Mouse (Mus musculus) liver (tissue): Measurements from ENCODE around the gene Tex19.1.

Experiments
- DNase-seq: peaks from one replicate; pipeline ENCODE4 v3.0.0-alpha.2; 2020; ENCODE audit warnings: mixed read lengths

The Tex19.1 gene

DNA sequence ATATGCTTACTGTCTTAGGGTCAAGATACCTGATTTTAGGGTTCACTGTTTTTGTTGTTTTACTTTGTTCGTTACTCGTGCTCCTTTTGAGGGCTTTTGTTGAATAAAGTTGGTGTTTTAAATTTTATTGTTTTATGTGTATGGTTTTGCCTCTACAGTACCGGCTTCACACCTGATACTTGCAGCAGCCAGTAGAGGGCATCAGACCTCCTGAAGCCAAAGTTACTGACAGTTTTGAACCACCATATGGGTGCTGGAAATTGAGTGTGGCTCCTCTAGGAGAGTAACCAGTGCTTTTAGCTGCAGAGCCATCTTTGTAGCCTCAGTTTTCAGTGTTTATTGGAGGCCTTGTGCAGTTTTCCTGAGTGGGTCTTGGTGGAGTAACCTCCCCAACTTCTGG lies 2.2 kb downstream of the Tex19.1 start:
- no peak for DNase-seq

DNA sequence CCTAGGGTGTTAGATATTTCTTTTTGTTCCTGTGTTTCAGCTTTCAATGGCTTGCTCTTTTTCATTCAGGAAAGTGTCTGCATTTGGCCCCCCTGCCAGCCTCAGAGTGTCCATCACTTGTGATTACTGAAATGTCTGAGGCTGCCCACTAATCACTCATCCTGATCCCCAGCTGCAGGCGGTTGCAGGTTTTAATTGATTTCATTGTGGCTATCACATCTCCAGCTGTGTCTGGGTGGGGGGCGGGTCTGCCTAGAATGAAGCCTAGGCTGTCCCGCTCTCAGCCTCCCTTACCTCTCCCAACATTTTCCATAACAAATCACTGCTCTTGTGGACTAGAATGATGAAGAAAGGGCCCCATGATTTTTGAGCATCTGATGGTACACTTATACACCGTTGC lies 8.3 kb downstream of the Tex19.1 start:
- DNase-seq: no peak

DNA sequence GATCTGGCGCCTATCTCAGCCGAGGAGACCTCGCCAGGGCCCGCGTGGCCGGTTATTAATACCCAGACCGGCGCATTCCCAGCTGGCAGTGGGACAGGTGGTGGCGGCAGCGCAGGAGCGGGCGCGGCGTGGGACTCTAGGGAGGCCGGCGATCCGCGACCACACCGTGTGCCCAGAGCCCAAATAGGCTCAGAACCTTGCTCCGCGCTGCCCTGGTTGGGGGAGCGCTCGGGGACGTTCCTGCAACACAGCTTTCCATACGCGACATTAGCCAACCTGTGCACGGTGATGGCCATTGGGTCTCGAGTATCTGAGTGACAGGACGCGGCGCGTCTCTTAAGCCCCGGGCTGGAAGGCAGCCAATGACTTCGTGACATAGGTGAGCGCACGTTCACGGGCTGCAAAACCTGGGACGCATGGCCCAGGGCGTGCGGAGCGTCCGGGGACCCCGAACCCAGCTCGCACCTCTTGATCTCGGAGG lies 10.5 kb downstream of the Tex19.1 start:
- DNase-seq: no peak

- no peak for DNase-seq
Measured at GRCm38 (mm10) chr11:121159971-121160370, 14.0 kb downstream of the Tex19.1 start, which contains the start of gene Uts2r. TSS of gene Uts2r (plus strand) at chr11:121160271.

DNA sequence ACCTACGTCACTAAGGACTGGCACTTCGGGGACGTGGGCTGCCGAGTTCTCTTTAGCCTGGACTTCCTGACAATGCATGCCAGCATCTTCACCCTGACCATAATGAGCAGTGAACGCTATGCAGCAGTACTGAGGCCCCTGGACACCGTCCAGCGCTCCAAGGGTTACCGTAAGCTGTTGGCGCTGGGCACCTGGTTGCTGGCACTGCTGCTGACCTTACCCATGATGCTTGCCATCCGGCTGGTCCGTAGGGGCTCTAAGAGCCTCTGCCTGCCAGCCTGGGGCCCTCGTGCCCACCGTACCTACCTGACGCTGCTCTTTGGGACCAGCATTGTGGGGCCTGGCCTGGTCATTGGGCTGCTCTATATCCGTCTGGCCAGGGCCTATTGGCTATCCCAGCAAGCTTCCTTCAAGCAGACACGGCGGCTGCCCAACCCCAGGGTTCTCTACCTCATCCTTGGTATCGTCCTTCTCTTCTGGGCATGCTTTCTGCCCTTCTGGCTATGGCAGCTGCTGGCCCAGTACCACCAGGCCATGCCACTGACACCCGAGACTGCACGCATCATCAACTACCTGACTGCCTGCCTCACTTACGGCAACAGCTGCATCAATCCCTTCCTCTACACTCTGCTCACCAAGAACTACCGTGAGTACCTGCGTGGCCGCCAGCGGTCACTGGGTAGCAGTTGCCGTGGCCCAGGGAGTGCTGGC lies 14.8 kb downstream of the Tex19.1 start:
- DNase-seq: no peak

GRCm38 (mm10) chr11:121163751-121164150 lies 17.8 kb downstream of the Tex19.1 start:
- no peak for DNase-seq

DNA sequence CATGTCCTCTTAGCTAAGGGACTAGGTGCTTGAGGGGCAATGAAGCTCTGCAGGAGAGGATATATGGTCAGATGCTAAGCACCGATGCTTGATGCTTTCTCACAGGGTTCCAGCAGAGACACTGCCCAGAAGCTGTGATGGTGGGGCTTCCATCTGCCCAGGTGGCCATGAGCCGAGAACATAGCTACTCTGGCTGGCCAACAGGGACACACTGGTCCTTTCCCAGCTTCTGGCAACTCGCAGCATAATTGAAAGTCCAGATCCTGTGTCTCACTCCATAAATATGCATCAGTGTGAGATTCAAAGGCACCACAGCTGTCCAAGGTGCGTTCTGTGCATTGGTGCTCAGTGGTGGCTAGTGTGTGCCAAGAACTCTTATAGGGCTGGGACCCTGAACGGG lies 27.3 kb downstream of the Tex19.1 start:
- DNase-seq: no peak

GRCm38 (mm10) chr11:121174234-121174633 lies 28.3 kb downstream of the Tex19.1 start:
- DNase-seq: no peak

DNA sequence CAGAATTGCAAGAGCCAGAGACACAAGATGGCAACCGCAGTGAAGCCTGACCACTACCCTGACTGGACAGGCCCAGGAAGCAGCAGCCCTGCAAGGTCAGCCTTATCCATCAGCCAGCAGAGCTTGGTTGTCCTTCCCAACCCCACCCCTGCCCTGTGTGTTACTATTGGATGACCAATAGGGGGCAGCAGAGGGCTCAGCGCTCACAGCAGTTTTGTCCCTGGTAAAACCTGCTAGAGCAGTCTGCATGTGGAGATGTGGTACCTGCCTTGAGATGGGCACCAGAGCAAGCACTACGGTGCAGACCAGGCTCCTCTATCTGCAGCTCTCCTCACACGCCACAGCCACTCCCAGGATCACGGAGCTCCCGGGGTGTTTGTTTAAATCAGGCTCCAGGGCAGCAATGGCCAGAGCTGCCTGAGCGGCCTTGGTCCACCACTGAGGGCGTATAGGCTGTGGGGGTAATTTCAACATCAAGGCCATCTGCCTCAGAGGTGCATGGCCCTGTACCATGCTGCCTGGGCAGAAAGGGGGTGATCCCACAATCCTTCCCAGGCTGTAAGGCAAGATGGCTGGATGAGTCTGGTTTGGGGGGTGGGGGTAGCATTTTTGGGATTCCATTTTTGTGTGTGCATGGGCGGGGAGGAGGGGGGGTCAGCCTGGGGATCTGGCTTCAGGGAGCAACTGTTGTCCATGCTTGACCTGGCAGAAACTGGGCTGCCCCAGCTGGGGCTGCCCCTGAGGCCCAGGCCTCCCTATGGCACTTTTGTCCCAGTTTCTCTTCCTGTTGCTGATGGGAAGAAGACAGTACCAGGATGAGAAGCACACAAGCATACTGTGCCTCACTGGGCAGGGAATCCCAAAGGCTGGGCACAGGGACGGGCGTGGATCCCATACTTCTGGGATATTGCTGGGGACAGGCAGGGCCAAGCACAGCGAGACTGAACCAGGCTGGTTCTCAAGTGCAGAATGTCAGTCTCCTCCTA lies 30.6 kb downstream of the Tex19.1 start:
- DNase-seq: peak; percentile 67

- no peak for DNase-seq
Measured at GRCm38 (mm10) chr11:121189681-121190080, 43.7 kb downstream of the Tex19.1 start.

DNA sequence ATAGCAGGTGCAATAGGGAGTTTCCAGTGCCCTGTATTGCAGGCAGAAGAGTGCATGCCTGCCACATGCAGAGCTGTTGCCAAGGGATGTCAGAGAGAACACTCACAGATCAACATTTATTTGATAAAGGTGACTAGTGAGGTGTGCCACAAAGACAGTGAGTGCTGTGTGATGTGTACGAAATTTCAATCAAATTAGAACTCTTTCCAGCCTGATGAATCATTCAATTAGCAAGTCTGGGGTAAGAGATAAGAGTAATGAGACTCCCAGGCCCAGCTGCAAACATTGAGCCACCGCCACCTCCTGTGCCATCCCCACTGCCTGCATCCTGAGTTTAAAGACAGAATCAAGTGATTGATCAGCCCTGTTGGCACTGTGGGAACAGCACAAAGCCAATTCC lies 46.8 kb downstream of the Tex19.1 start:
- no peak for DNase-seq

DNA sequence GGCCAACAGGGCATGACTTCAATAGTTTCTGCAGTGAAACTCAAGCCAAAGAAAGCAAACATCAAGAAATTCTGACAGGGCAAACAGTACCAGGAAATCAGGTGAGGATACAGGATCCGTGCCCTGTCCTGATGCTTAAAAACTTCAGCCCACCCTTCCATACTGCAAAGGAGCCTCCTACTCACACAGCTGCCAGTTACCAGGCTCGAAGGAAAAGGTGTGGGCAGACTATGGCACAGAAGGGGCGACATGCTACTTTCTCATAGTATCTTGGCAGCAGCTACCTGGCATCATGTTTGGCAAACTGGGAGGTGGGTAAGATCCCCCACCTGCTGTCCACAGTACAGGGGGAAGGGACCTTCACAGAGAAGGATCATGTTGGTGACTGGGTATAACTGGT lies 47.5 kb downstream of the Tex19.1 start:
- no peak for DNase-seq
